ENCODE assay signal across 15 mouse cellular contexts in genomic region chr1:42260033-42260925, GRCm38 (mm10).
A peak's percentile ranks its signal among the peaks of the same experiment; 100 is the strongest.
DNase-seq lines count a peak whose midpoint lies in the region; ATAC-seq and TF ChIP-seq lines count a peak whose summit lies in the region.
"Had no signal": no experiment of that assay in that cellular context is flagged by ENCODE, and none has a peak within 500 bp of the region (broad histone marks: within the 10 kb centered on the region; RNA-seq: fewer than 3 reads in every experiment).

No protein-coding gene starts in this region.

- H3K9me3 ChIP-seq in forebrain, embryonic 14.5 days (replicated peaks; ENCODE audit: control insufficient read depth, low read length) = no peaks in the 10 kb centered on the region
- H3K9me3 ChIP-seq in limb, embryonic 10.5 days (replicated peaks) = no peaks in the 10 kb centered on the region
- no peaks in the 10 kb centered on the region for H3K9me3 ChIP-seq in neural tube, embryonic 14.5 days (ENCODE audit: control insufficient read depth, low read length)
- H3K9me3 ChIP-seq: heart, embryonic 13.5 days; liver, embryonic 13.5 days had no signal

- H3K4me3 ChIP-seq in layer of hippocampus, adult 2 months = peak overlapping the region; percentile 20
- H3K4me3 ChIP-seq in forebrain, embryonic 14.5 days (ENCODE audit: low read depth, low read length) = peak overlapping the region; percentile 20
- H3K4me3 ChIP-seq in limb, embryonic 10.5 days = no peak overlapping the region
- no peak overlapping the region for H3K4me3 ChIP-seq in neural tube, embryonic 14.5 days (ENCODE audit: low read depth, low read length)
- H3K4me3 ChIP-seq: erythroblast, embryonic 14.5 days; heart, embryonic 13.5 days; liver, embryonic 13.5 days had no signal

- WGBS in forebrain, embryonic 14.5 days = 8% methylated on average over 9 of the region's 9 CpGs
- 70% methylated on average over 9 of the region's 9 CpGs for WGBS in limb, embryonic 10.5 days
- 36% methylated on average over 9 of the region's 9 CpGs for WGBS in neural tube, embryonic 14.5 days

- no peak for TF ChIP-seq CTCF in layer of hippocampus, adult 2 months (conservative IDR thresholded peaks at IDR 0.05)

- peak; percentile 10; the same call in 1 of the 2 replicates for ATAC-seq in forebrain, embryonic 14.5 days
- ATAC-seq in neural tube, embryonic 14.5 days (ENCODE audit: low read depth) = peak; percentile 15; the same call in 1 of the 2 replicates
- ATAC-seq: CD4-positive, CD25-positive, alpha-beta regulatory T cell, adult 4 months; intestine, embryonic 16.5 days had no signal

- peak overlapping the region; percentile 71 for H3K9ac ChIP-seq in forebrain, embryonic 14.5 days (ENCODE audit: low read length)
- no peak overlapping the region for H3K9ac ChIP-seq in neural tube, embryonic 14.5 days (replicated peaks; ENCODE audit: low read depth, low read length)
- H3K9ac ChIP-seq: heart, embryonic 13.5 days; liver, embryonic 13.5 days had no signal

- no peaks in the 10 kb centered on the region for H3K36me3 ChIP-seq in forebrain, embryonic 14.5 days (ENCODE audit: control insufficient read depth, insufficient read depth, low read length)
- no peaks in the 10 kb centered on the region for H3K36me3 ChIP-seq in limb, embryonic 10.5 days
- no peaks in the 10 kb centered on the region for H3K36me3 ChIP-seq in neural tube, embryonic 14.5 days (ENCODE audit: control insufficient read depth, insufficient read depth, low read length)
- H3K36me3 ChIP-seq: heart, embryonic 13.5 days; liver, embryonic 13.5 days had no signal

- H3K27ac ChIP-seq in layer of hippocampus, adult 2 months = peak overlapping the region; percentile 95
- peak overlapping the region; percentile 97 for H3K27ac ChIP-seq in forebrain, embryonic 14.5 days (ENCODE audit: low read depth, low read length)
- peak overlapping the region; percentile 36; the same call in 1 of the 2 replicates for H3K27ac ChIP-seq in limb, embryonic 10.5 days
- peak overlapping the region; percentile 60; the same call in 1 of the 2 replicates for H3K27ac ChIP-seq in neural tube, embryonic 14.5 days (ENCODE audit: low read depth, low read length)
- H3K27ac ChIP-seq: heart, embryonic 13.5 days; liver, embryonic 13.5 days had no signal

- H3K27me3 ChIP-seq in forebrain, embryonic 14.5 days (replicated peaks; ENCODE audit: control insufficient read depth, insufficient read depth, low read length) = no peaks in the 10 kb centered on the region
- no peaks in the 10 kb centered on the region for H3K27me3 ChIP-seq in limb, embryonic 10.5 days (ENCODE audit: low read depth, poor library complexity, severe bottlenecking)
- no peaks in the 10 kb centered on the region for H3K27me3 ChIP-seq in neural tube, embryonic 14.5 days (ENCODE audit: control insufficient read depth, insufficient read depth, low read length)
- H3K27me3 ChIP-seq: heart, embryonic 13.5 days; liver, embryonic 13.5 days had no signal

- H3K4me2 ChIP-seq in forebrain, embryonic 14.5 days (ENCODE audit: low read length) = peak overlapping the region; percentile 55
- peak overlapping the region; percentile 1; the same call in 1 of the 2 replicates for H3K4me2 ChIP-seq in neural tube, embryonic 14.5 days (ENCODE audit: low read depth, low read length)
- H3K4me2 ChIP-seq: heart, embryonic 13.5 days; liver, embryonic 13.5 days had no signal

- H3K4me1 ChIP-seq in forebrain, embryonic 14.5 days (ENCODE audit: control insufficient read depth, insufficient read depth, low read length) = peaks cover 37% of the 10 kb centered on the region
- peaks cover 49% of the 10 kb centered on the region for H3K4me1 ChIP-seq in limb, embryonic 10.5 days
- peaks cover 22% of the 10 kb centered on the region for H3K4me1 ChIP-seq in neural tube, embryonic 14.5 days (ENCODE audit: control insufficient read depth, insufficient read depth, low read length)
- H3K4me1 ChIP-seq: liver, embryonic 13.5 days had no signal

- no peak for DNase-seq in layer of hippocampus, adult 2 months (ENCODE audit: low spot score in 2 of 2)
- no peak for DNase-seq in layer of hippocampus, postnatal 36 days
- DNase-seq in forebrain, embryonic 14.5 days (ENCODE audit: low spot score) = peak; percentile 70
- no peak for DNase-seq in limb, embryonic 10.5 days (ENCODE audit: low spot score)
- no peak for DNase-seq in cerebellum, adult 18-20 months
- no peak for DNase-seq in c-Kit-positive CD71-positive TER-119-positive erythroid progenitor cells, embryonic 14.5 days (ENCODE audit: low spot score)
- DNase-seq in layer of hippocampus, adult 8-10 months (ENCODE audit: low spot score in 2 of 2) = no peak
- DNase-seq: cerebellum, postnatal 36 days; liver, embryonic 13.5 days; lung, postnatal 36 days had no signal

Comparison
In these comparisons a context has a peak if more than half of its experiments do, and no peak if none do; other contexts are left out.
1. H3K27ac ChIP-seq: peak in every context shown above with its lines; median percentile 97 in forebrain, embryonic 14.5 days; 95 in layer of hippocampus, adult 2 months; 60 in neural tube, embryonic 14.5 days; 36 in limb, embryonic 10.5 days.
2. H3K4me3 ChIP-seq: peak in layer of hippocampus, adult 2 months (single experiment) and forebrain, embryonic 14.5 days (single experiment); none in limb, embryonic 10.5 days (single experiment) and neural tube, embryonic 14.5 days (single experiment).